Mouse (Mus musculus) cerebellum, adult 9-11 months (tissue): ENCODE measurements around the gene Nod1.

Source experiments
- DNase-seq: peaks from one replicate; pipeline ENCODE4 v3.0.0; 2022

The Nod1 gene

GRCm38 (mm10) chr6:54876782-54877181 is 95.6 kb downstream of the Nod1 start:
- no peak for DNase-seq
